Mouse (Mus musculus) neural tube, embryonic 12.5 days (tissue): ENCODE data around the gene Gm20518. TPM values are rescaled to one million over a fixed set of nuclear protein-coding genes. Genes with fewer than 3 reads are reported as not detected.

Source experiments
- ATAC-seq: fragments of 200-750 bp; cut with Nextera tagmentation; 2 replicates; pipeline ENCODE4 v1.8.0; 2017; ENCODE audit warnings: low read depth, mild to moderate bottlenecking, moderate TSS enrichment, moderate library complexity; ENCODE audit not compliant: low FRiP score
- H3K27ac ChIP-seq: fragments of 300-500 bp; sonication (generic); 2 replicates; pipeline ENCODE4 v1.5.1; 2016
- H3K27me3 ChIP-seq: fragments of 300-500 bp; sonication (generic); replicated peaks from 2 replicates; pipeline ENCODE4 v1.6.1; 2016; ENCODE audit warnings: mild to moderate bottlenecking
- H3K36me3 ChIP-seq: fragments of 300-500 bp; sonication (generic); 2 replicates; pipeline ENCODE4 v1.6.1; 2016; ENCODE audit warnings: mild to moderate bottlenecking
- H3K4me1 ChIP-seq: fragments of 300-500 bp; sonication (generic); 2 replicates; pipeline ENCODE4 v1.6.1; 2016
- H3K4me2 ChIP-seq: fragments of 300-500 bp; sonication (generic); replicated peaks from 2 replicates; pipeline ENCODE4 v1.6.1; 2016; ENCODE audit warnings: mild to moderate bottlenecking
- H3K4me3 ChIP-seq: fragments of 300-500 bp; sonication (generic); 2 replicates; pipeline ENCODE4 v1.5.1; 2016
- H3K9ac ChIP-seq: fragments of 300-500 bp; sonication (generic); 2 replicates; pipeline ENCODE4 v1.6.1; 2016; ENCODE audit warnings: mild to moderate bottlenecking
- H3K9me3 ChIP-seq: fragments of 300-500 bp; sonication (generic); 2 replicates; pipeline ENCODE4 v1.6.1; 2016; ENCODE audit warnings: mild to moderate bottlenecking
- WGBS: fragments of 180-500 bp; shearing (Covaris S2); methylation state at CpG from one replicate; pipeline ENCODE4 v1.1.7; 2016; 5-methylcytosine and 5-hydroxymethylcytosine counted together
- polyA plus RNA-seq: library from polyadenylated mRNA; unstranded; fragments of >200 nt; fragmentation: Nextera tagmentation; extraction: Ambion mirVana; gene quantifications from 2 replicates; pipeline ENCODE4 v1.2.1, GENCODE M21; 2016

Gene Gm20518
- polyA plus RNA-seq, 1 experiment from 2014 or later, result 0.43 TPM

GRCm38 (mm10) chr16:17834543-17834942 is 56.9 kb downstream of the Gm20518 start:
- Histone ChIP-seq H3K4me3 (peak overlapping the region; percentile 60), H3K4me1 (peaks cover 24% of the 10 kb centered on the region; the same call in 1 of the 2 replicates), H3K9ac (peak overlapping the region; percentile 77; the same call in 1 of the 2 replicates), H3K36me3 (no peaks in the 10 kb centered on the region; the same call in 1 of the 2 replicates), H3K9me3 (no peaks in the 10 kb centered on the region), H3K4me2 (peak overlapping the region; percentile 97), H3K27ac (0 out of 2 replicates have a peak overlapping the region, but pooled peaks have one; percentile 42), H3K27me3 (peaks cover 82% of the 10 kb centered on the region)
- 54% methylated on average over 7 of the region's 7 CpGs for WGBS
- 0 out of 2 replicates have a peak, but pooled peaks have one; percentile 6 for ATAC-seq

- H3K9me3 ChIP-seq, result no peaks in the 10 kb centered on the region
- H3K4me1 ChIP-seq, result peaks cover 24% of the 10 kb centered on the region; the same call in 1 of the 2 replicates
- H3K4me2 ChIP-seq, result peak overlapping the region; percentile 97
- 1% methylated on average over 90 of the region's 103 CpGs for WGBS
- H3K27ac ChIP-seq, result peak overlapping the region; percentile 42; the same call in 1 of the 2 replicates
- peak overlapping the region; percentile 77 for H3K9ac ChIP-seq
- H3K36me3 ChIP-seq, result no peaks in the 10 kb centered on the region; the same call in 1 of the 2 replicates
- peak overlapping the region; percentile 60 for H3K4me3 ChIP-seq
- H3K27me3 ChIP-seq, result peaks cover 83% of the 10 kb centered on the region
- peak; percentile 59 for ATAC-seq
Observed at GRCm38 (mm10) chr16:17833681-17834399, 57.6 kb downstream of the Gm20518 start.

GRCm38 (mm10) chr16:17833321-17833680 is 58.2 kb downstream of the Gm20518 start:
- Histone ChIP-seq H3K9ac (peak overlapping the region; percentile 77), H3K36me3 (no peaks in the 10 kb centered on the region), H3K27me3 (peaks cover 83% of the 10 kb centered on the region), H3K4me3 (peak overlapping the region; percentile 60), H3K4me2 (peak overlapping the region; percentile 97), H3K4me1 (peaks cover 24% of the 10 kb centered on the region; the same call in 1 of the 2 replicates), H3K9me3 (no peaks in the 10 kb centered on the region), H3K27ac (peak overlapping the region; percentile 42; the same call in 1 of the 2 replicates)
- under 1% methylated on average over 37 of the region's 37 CpGs for WGBS
- peak; percentile 58 for ATAC-seq

GRCm38 (mm10) chr16:17832821-17833220 is 58.6 kb downstream of the Gm20518 start, which contains the start of gene B830017H08Rik:
B830017H08Rik (plus strand) TSS chr16:17833121.
- WGBS, result 28% methylated on average over 7 of the region's 7 CpGs
- ATAC-seq, result no peak

GRCm38 (mm10) chr16:17831781-17832180 is 59.7 kb downstream of the Gm20518 start:
- Histone ChIP-seq H3K4me3 (no peak overlapping the region), H3K9ac (no peak overlapping the region), H3K36me3 (no peaks in the 10 kb centered on the region), H3K4me2 (no peak overlapping the region), H3K9me3 (no peaks in the 10 kb centered on the region), H3K27me3 (peaks cover 70% of the 10 kb centered on the region), H3K27ac (no peak overlapping the region), H3K4me1 (peaks cover 24% of the 10 kb centered on the region; the same call in 1 of the 2 replicates)
- ATAC-seq, result no peak
- WGBS, result 15% methylated on average over 11 of the region's 11 CpGs

More at GRCm38 (mm10) chr16:17832821-17833220, 58.6 kb downstream of the Gm20518 start, which contains the start of gene B830017H08Rik:
- Histone ChIP-seq H3K4me3 (peak within 1 kb of the TSS; percentile 60), H3K27ac (peak within 1 kb of the TSS; percentile 42; the same call in 1 of the 2 replicates), H3K4me1 (peaks cover 24% of the 10 kb centered on the region; the same call in 1 of the 2 replicates), H3K36me3 (no peaks in the 10 kb centered on the region), H3K9me3 (no peaks in the 10 kb centered on the region), H3K27me3 (peaks cover 80% of the 10 kb centered on the region), H3K9ac (peak within 1 kb of the TSS; percentile 77), H3K4me2 (peak within 1 kb of the TSS; percentile 97)

- Histone ChIP-seq H3K36me3 (no peaks in the 10 kb centered on the region), H3K27me3 (peaks cover 59% of the 10 kb centered on the region), H3K27ac (no peak overlapping the region), H3K4me2 (no peak overlapping the region), H3K9ac (no peak overlapping the region), H3K4me1 (peaks cover 24% of the 10 kb centered on the region; the same call in 1 of the 2 replicates), H3K9me3 (no peaks in the 10 kb centered on the region), H3K4me3 (no peak overlapping the region)
- no peak for ATAC-seq
- WGBS, result 65% methylated on average over 10 of the region's 10 CpGs
Observed at GRCm38 (mm10) chr16:17830385-17831178, 60.9 kb downstream of the Gm20518 start.

- H3K27ac ChIP-seq, result no peak overlapping the region
- no peak overlapping the region for H3K9ac ChIP-seq
- 76% methylated on average over 3 of the region's 3 CpGs for WGBS
- H3K9me3 ChIP-seq, result no peaks in the 10 kb centered on the region
- no peaks in the 10 kb centered on the region for H3K36me3 ChIP-seq
- H3K4me2 ChIP-seq, result no peak overlapping the region
- peaks cover 18% of the 10 kb centered on the region; the same call in 1 of the 2 replicates for H3K4me1 ChIP-seq
- ATAC-seq, result no peak
- peaks cover 47% of the 10 kb centered on the region for H3K27me3 ChIP-seq
- no peak overlapping the region for H3K4me3 ChIP-seq
Observed at GRCm38 (mm10) chr16:17828867-17829266, 62.6 kb downstream of the Gm20518 start.

GRCm38 (mm10) chr16:17828229-17828628 is 63.2 kb downstream of the Gm20518 start:
- Histone ChIP-seq H3K27ac (no peak overlapping the region), H3K9ac (no peak overlapping the region), H3K4me1 (peaks cover 12% of the 10 kb centered on the region; the same call in 1 of the 2 replicates), H3K4me2 (no peak overlapping the region), H3K9me3 (no peaks in the 10 kb centered on the region), H3K4me3 (no peak overlapping the region), H3K36me3 (no peaks in the 10 kb centered on the region), H3K27me3 (peaks cover 43% of the 10 kb centered on the region)
- 90% methylated on average over 2 of the region's 2 CpGs for WGBS
- no peak for ATAC-seq

- 85% methylated on average over 2 of the region's 2 CpGs for WGBS
- no peak overlapping the region for H3K9ac ChIP-seq
- H3K27me3 ChIP-seq, result peaks cover 25% of the 10 kb centered on the region
- no peaks in the 10 kb centered on the region for H3K9me3 ChIP-seq
- no peak for ATAC-seq
- H3K27ac ChIP-seq, result no peak overlapping the region
- H3K4me1 ChIP-seq, result peaks cover 5% of the 10 kb centered on the region; the same call in 1 of the 2 replicates
- H3K4me3 ChIP-seq, result no peak overlapping the region
- H3K36me3 ChIP-seq, result no peaks in the 10 kb centered on the region
- no peak overlapping the region for H3K4me2 ChIP-seq
Observed at GRCm38 (mm10) chr16:17826500-17826899, 65.0 kb downstream of the Gm20518 start.

GRCm38 (mm10) chr16:17816528-17816927 is 74.9 kb downstream of the Gm20518 start:
- ATAC-seq, result no peak
- Histone ChIP-seq H3K27ac (no peak overlapping the region), H3K36me3 (no peaks in the 10 kb centered on the region), H3K9ac (no peak overlapping the region), H3K4me2 (no peak overlapping the region), H3K4me3 (no peak overlapping the region), H3K9me3 (no peaks in the 10 kb centered on the region), H3K4me1 (peaks cover 14% of the 10 kb centered on the region), H3K27me3 (peaks cover 32% of the 10 kb centered on the region)
- 83% methylated on average over 8 of the region's 8 CpGs for WGBS

- peak overlapping the region; percentile 48 for H3K4me3 ChIP-seq
- no peaks in the 10 kb centered on the region for H3K36me3 ChIP-seq
- peaks cover 36% of the 10 kb centered on the region for H3K27me3 ChIP-seq
- peak; percentile 88 for ATAC-seq
- WGBS, result 1% methylated on average over 63 of the region's 63 CpGs
- no peak overlapping the region for H3K27ac ChIP-seq
- H3K4me2 ChIP-seq, result peak overlapping the region; percentile 86
- H3K4me1 ChIP-seq, result peaks cover 14% of the 10 kb centered on the region
- no peaks in the 10 kb centered on the region for H3K9me3 ChIP-seq
- peak overlapping the region; percentile 50 for H3K9ac ChIP-seq
Observed at GRCm38 (mm10) chr16:17815411-17816402, 75.8 kb downstream of the Gm20518 start.
